Comparison of ENCODE assay signal across 20 mouse cellular contexts in genomic region chr10:68430929-68431328, GRCm38 (mm10).
"Had no signal": no experiment of that assay in that cellular context is flagged by ENCODE, and none has a peak within 500 bp of the region (broad histone marks: within the 10 kb centered on the region; RNA-seq: fewer than 3 reads in every experiment).

No protein-coding gene starts in this region.

- DNase-seq: kidney, adult 2 months; kidney, postnatal 36 days; left cerebral cortex, postnatal 4 days; lung, adult 2 months; lung, postnatal 14 days; midbrain, embryonic 14.5 days; right cerebral cortex, adult 18-20 months; right cerebral cortex, postnatal 14 days; right cerebral cortex, postnatal 4 days; thymus, adult 2 months; thymus, postnatal 4 days had no signal

- H3K9me3 ChIP-seq: limb, embryonic 15.5 days; neural tube, embryonic 12.5 days; neural tube, embryonic 15.5 days had no signal

- H3K4me3 ChIP-seq: limb, embryonic 12.5 days; limb, embryonic 15.5 days; neural tube, embryonic 12.5 days; neural tube, embryonic 15.5 days had no signal

- H3K4me1 ChIP-seq: neural tube, embryonic 12.5 days; neural tube, embryonic 15.5 days had no signal

- H3K9ac ChIP-seq: limb, embryonic 12.5 days; limb, embryonic 15.5 days; neural tube, embryonic 12.5 days; neural tube, embryonic 15.5 days had no signal

- H3K27ac ChIP-seq: kidney, postnatal 0 days; limb, embryonic 12.5 days; limb, embryonic 15.5 days; macrophage; neural tube, embryonic 12.5 days; neural tube, embryonic 15.5 days; stomach, postnatal 0 days had no signal

- H3K4me2 ChIP-seq: limb, embryonic 12.5 days; limb, embryonic 15.5 days; midbrain, embryonic 11.5 days; neural tube, embryonic 12.5 days; neural tube, embryonic 15.5 days had no signal

- H3K36me3 ChIP-seq: limb, embryonic 12.5 days; limb, embryonic 15.5 days; neural tube, embryonic 12.5 days; neural tube, embryonic 15.5 days had no signal

- H3K27me3 ChIP-seq: limb, embryonic 12.5 days; limb, embryonic 15.5 days; neural tube, embryonic 12.5 days; neural tube, embryonic 15.5 days had no signal

- ATAC-seq: intestine, postnatal 0 days had no signal
